Comparison of ENCODE assay signal across 19 mouse cellular contexts in genomic region chr6:67139012-67139375, GRCm38 (mm10).
DNase-seq lines count a peak whose midpoint lies in the region; ATAC-seq and TF ChIP-seq lines count a peak whose summit lies in the region.
"Had no signal": no experiment of that assay in that cellular context is flagged by ENCODE, and none has a peak within 500 bp of the region (broad histone marks: within the 10 kb centered on the region; RNA-seq: fewer than 3 reads in every experiment).

No protein-coding gene starts in this region.

- H3K9ac ChIP-seq in kidney, embryonic 16.5 days (replicated peaks; ENCODE audit: low read length), result no peak overlapping the region
- H3K9ac ChIP-seq in hindbrain, embryonic 14.5 days, result no peak overlapping the region
- H3K9ac ChIP-seq: forebrain, embryonic 15.5 days; heart, embryonic 13.5 days; liver, embryonic 15.5 days; lung, embryonic 14.5 days; midbrain, embryonic 15.5 days; stomach, embryonic 15.5 days had no signal

- no peaks in the 10 kb centered on the region for H3K9me3 ChIP-seq in kidney, embryonic 16.5 days (ENCODE audit: low read length)
- no peaks in the 10 kb centered on the region for H3K9me3 ChIP-seq in hindbrain, embryonic 14.5 days (ENCODE audit: control insufficient read depth, low read length)
- H3K9me3 ChIP-seq: forebrain, embryonic 10.5 days; forebrain, embryonic 15.5 days; heart, embryonic 13.5 days; hindbrain, embryonic 10.5 days; liver, embryonic 15.5 days; midbrain, embryonic 15.5 days; stomach, embryonic 15.5 days had no signal

- H3K4me2 ChIP-seq in kidney, embryonic 16.5 days (replicated peaks; ENCODE audit: low read depth, low read length), result no peak overlapping the region
- no peak overlapping the region for H3K4me2 ChIP-seq in hindbrain, embryonic 14.5 days (replicated peaks)
- H3K4me2 ChIP-seq: forebrain, embryonic 15.5 days; heart, embryonic 13.5 days; liver, embryonic 15.5 days; lung, embryonic 14.5 days; midbrain, embryonic 15.5 days; stomach, embryonic 15.5 days had no signal

- no peaks in the 10 kb centered on the region for H3K36me3 ChIP-seq in kidney, adult 2 months (ENCODE audit: control insufficient read depth, insufficient read depth, low read length)
- no peaks in the 10 kb centered on the region for H3K36me3 ChIP-seq in kidney, embryonic 16.5 days (ENCODE audit: insufficient read depth, low read length)
- no peaks in the 10 kb centered on the region for H3K36me3 ChIP-seq in small intestine, adult 2 months (ENCODE audit: control insufficient read depth, insufficient read depth, low read length)
- no peaks in the 10 kb centered on the region for H3K36me3 ChIP-seq in hindbrain, embryonic 14.5 days (replicated peaks; ENCODE audit: control insufficient read depth, insufficient read depth)
- H3K36me3 ChIP-seq: forebrain, embryonic 10.5 days; forebrain, embryonic 15.5 days; heart, embryonic 13.5 days; hindbrain, embryonic 10.5 days; liver, embryonic 15.5 days; midbrain, embryonic 15.5 days; stomach, embryonic 15.5 days had no signal

- no peak for TF ChIP-seq POLR2A in kidney, adult 2 months (IDR thresholded peaks at IDR 0.05; ENCODE audit: low read depth, low read length)
- TF ChIP-seq POLR2A in small intestine, adult 2 months (IDR thresholded peaks at IDR 0.05; ENCODE audit: low read depth, low read length), result no peak

- DNase-seq in adrenal gland, adult (ENCODE audit: inconsistent age in 2 of 2, low spot score in 1 of 2), result peak; percentile 72 to 87
- DNase-seq in adrenal gland, postnatal 4 days (ENCODE audit: low spot score in 2 of 2), result no peak
- no peak for DNase-seq in kidney, adult 2 months
- DNase-seq in adrenal gland, postnatal 10 days, result peak; percentile 61
- DNase-seq in hindbrain, embryonic 14.5 days (ENCODE audit: low spot score), result no peak
- DNase-seq in right cerebral cortex, postnatal 36 days (ENCODE audit: low spot score in 2 of 2), result no peak
- DNase-seq: layer of hippocampus, adult 9-11 months; lung, embryonic 14.5 days; right cerebral cortex, postnatal 25 days had no signal

- ATAC-seq in kidney, embryonic 16.5 days (ENCODE audit: low FRiP score, low TSS enrichment), result no peak
- ATAC-seq in hindbrain, embryonic 14.5 days (ENCODE audit: low FRiP score), result no peak
- ATAC-seq: forebrain, embryonic 15.5 days; midbrain, embryonic 15.5 days had no signal

- H3K4me1 ChIP-seq in kidney, adult 2 months (ENCODE audit: control insufficient read depth, insufficient read depth, low read length), result peaks cover 8% of the 10 kb centered on the region; the same call in 1 of the 2 replicates
- 0 out of 2 replicates have a peak, but pooled peaks cover 14% of the 10 kb centered on the region for H3K4me1 ChIP-seq in kidney, embryonic 16.5 days (ENCODE audit: insufficient read depth, low read length)
- peaks cover 52% of the 10 kb centered on the region for H3K4me1 ChIP-seq in small intestine, adult 2 months (ENCODE audit: control insufficient read depth, insufficient read depth, insufficient read length, low read length)
- H3K4me1 ChIP-seq in hindbrain, embryonic 14.5 days (replicated peaks; ENCODE audit: control insufficient read depth, insufficient read depth, low read length), result no peaks in the 10 kb centered on the region
- H3K4me1 ChIP-seq: forebrain, embryonic 10.5 days; forebrain, embryonic 15.5 days; midbrain, embryonic 15.5 days had no signal

- H3K4me3 ChIP-seq in kidney, adult 2 months (ENCODE audit: insufficient read depth, low read depth, low read length), result no peak overlapping the region
- no peak overlapping the region for H3K4me3 ChIP-seq in kidney, embryonic 16.5 days (ENCODE audit: low read length)
- no peak overlapping the region for H3K4me3 ChIP-seq in small intestine, adult 2 months (ENCODE audit: low read depth, low read length)
- no peak overlapping the region for H3K4me3 ChIP-seq in hindbrain, embryonic 14.5 days (replicated peaks; ENCODE audit: low read length)
- H3K4me3 ChIP-seq: forebrain, embryonic 10.5 days; forebrain, embryonic 15.5 days; heart, embryonic 13.5 days; hindbrain, embryonic 10.5 days; liver, embryonic 15.5 days; midbrain, embryonic 15.5 days; stomach, embryonic 15.5 days had no signal

- peak overlapping the region; percentile 18; the same call in 1 of the 2 replicates for H3K27ac ChIP-seq in kidney, adult 2 months (ENCODE audit: insufficient read depth, low read depth, low read length)
- no peak overlapping the region; the same call in 1 of the 2 replicates for H3K27ac ChIP-seq in kidney, embryonic 16.5 days (ENCODE audit: low read length)
- peak overlapping the region; percentile 96 for H3K27ac ChIP-seq in small intestine, adult 2 months (ENCODE audit: insufficient read depth, low read depth, low read length)
- no peak overlapping the region for H3K27ac ChIP-seq in hindbrain, embryonic 14.5 days
- H3K27ac ChIP-seq: forebrain, embryonic 10.5 days; forebrain, embryonic 15.5 days; heart, embryonic 13.5 days; hindbrain, embryonic 10.5 days; kidney, postnatal 0 days; liver, embryonic 15.5 days; midbrain, embryonic 15.5 days; stomach, embryonic 15.5 days had no signal

- TF ChIP-seq CTCF in kidney, adult 2 months (conservative IDR thresholded peaks at IDR 0.05; ENCODE audit: insufficient read depth, insufficient read length, low read depth, low read length), result no peak
- TF ChIP-seq CTCF in small intestine, adult 2 months (IDR thresholded peaks at IDR 0.05; ENCODE audit: extremely low read depth, insufficient read length, insufficient replicate concordance, low read depth, low read length), result no peak

- 75% methylated on average over 3 of the region's 3 CpGs for WGBS in kidney, adult 2 months
- 73% methylated on average over 3 of the region's 3 CpGs for WGBS in kidney, embryonic 16.5 days
- 65% methylated on average over 3 of the region's 3 CpGs for WGBS in small intestine, adult 2 months
- WGBS in hindbrain, embryonic 14.5 days, result 92% methylated on average over 3 of the region's 3 CpGs

- H3K27me3 ChIP-seq in kidney, adult 2 months (replicated peaks; ENCODE audit: control insufficient read depth, insufficient read depth, low read length), result no peaks in the 10 kb centered on the region
- H3K27me3 ChIP-seq in kidney, embryonic 16.5 days (ENCODE audit: insufficient read depth, low read length), result no peaks in the 10 kb centered on the region
- H3K27me3 ChIP-seq in small intestine, adult 2 months (ENCODE audit: control insufficient read depth, insufficient read depth, low read length), result no peaks in the 10 kb centered on the region
- H3K27me3 ChIP-seq in hindbrain, embryonic 14.5 days (ENCODE audit: control insufficient read depth, insufficient read depth, low read length), result no peaks in the 10 kb centered on the region
- H3K27me3 ChIP-seq: forebrain, embryonic 15.5 days; liver, embryonic 15.5 days; midbrain, embryonic 15.5 days; stomach, embryonic 15.5 days had no signal

Comparison
In these comparisons a context has a peak if more than half of its experiments do, and no peak if none do; other contexts are left out.
1. DNase-seq: peak in adrenal gland, adult (2 of 2) and adrenal gland, postnatal 10 days (single experiment); none in adrenal gland, postnatal 4 days (0 of 2), kidney, adult 2 months (single experiment), hindbrain, embryonic 14.5 days (single experiment) and right cerebral cortex, postnatal 36 days (0 of 2).
2. H3K27ac ChIP-seq: peak in kidney, adult 2 months (single experiment) and small intestine, adult 2 months (single experiment); none in kidney, embryonic 16.5 days (single experiment) and hindbrain, embryonic 14.5 days (single experiment).